Mouse (Mus musculus) heart, adult 11 months (tissue): ENCODE measurements around the gene Thoc5.

Experiments
- DNase-seq: peaks from one replicate; pipeline ENCODE4 v3.0.0; 2022

Gene Thoc5

DNA sequence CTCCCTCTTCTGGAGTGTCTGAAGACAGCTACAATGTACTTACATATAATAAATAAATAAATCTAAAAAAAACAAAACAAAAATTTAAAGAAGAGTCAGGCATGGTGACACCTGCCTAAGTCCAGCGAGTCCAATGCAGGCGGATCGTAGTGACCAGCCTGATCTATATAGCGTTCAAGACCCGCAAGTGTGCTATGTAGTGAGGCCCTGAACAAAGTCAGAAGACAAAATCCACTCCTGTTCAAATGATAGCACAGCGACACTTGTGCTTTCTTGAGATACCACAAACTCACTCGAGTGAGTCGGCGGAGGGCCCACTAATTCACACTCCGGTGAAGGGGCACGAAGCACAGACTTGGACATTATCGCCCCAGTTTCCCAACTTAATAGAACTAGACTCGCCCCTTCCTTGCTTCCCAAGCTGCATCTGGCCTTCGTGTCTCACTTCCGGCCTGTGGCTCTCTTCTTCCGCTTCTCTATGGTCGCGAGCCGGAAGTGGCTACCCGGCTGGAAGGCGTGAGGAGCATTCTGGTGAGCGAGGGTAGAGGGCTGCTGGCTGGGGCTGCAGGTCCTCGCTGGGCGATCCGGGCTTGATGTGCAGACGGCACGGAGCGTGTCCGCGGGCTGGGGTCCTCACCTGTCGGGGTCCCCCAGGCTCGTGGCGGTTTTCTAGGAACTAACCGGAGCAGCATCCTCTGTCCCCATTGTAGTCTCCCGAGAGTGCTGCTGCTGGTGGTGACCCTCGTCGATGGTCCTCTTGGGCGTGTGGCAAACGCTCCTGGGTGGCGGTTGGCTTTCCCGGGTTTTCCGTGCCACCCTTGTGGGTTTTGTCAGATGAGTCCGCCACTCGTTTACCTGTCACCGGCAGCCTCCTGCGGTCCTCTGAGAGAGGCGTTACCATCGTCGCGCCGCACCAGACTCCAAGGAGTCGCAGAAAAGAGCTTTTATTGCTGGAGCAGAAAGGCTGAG is at the start of gene Thoc5:
TSS of gene Thoc5 (plus strand) at position 473 of the 969 bp plus-strand sequence.
- peak; percentile 98 for DNase-seq

DNA sequence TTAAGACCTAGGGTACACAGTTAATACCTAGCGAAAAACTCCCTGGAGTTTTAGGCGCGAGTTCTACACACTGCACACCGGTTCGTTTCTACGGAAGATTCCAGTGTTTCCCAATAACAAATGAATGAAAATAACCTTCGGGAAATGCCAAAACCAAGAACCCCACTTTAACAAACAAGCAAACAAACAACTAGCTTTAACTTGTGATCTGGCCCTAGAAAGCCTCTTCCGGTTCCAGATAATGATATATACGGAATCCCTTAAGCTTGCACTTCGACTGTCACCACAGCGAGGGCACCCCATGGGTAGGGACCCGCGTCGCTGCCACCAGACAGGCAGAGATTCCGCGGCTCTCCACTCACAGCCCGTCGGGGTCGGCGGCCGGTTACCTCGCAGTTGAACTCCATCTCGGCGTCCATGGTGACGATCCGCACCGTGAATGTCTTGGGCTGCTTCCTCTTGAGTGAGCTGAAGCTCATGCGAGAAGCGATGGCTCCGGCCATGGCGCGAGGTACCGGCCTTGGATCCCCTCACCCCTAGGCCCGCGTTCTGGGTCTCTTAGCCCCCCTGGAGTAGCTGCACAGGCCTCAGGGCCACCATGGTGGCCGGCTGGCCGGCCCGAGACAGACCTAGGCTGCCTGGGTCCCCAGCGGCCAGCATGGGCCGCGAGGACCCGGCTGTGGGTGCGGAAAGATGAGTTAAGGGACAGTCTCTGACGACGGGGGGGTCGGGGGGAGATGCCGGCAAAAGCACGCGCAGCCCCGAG is 46.5 kb upstream of the Thoc5 start:
- DNase-seq = no peak

DNA sequence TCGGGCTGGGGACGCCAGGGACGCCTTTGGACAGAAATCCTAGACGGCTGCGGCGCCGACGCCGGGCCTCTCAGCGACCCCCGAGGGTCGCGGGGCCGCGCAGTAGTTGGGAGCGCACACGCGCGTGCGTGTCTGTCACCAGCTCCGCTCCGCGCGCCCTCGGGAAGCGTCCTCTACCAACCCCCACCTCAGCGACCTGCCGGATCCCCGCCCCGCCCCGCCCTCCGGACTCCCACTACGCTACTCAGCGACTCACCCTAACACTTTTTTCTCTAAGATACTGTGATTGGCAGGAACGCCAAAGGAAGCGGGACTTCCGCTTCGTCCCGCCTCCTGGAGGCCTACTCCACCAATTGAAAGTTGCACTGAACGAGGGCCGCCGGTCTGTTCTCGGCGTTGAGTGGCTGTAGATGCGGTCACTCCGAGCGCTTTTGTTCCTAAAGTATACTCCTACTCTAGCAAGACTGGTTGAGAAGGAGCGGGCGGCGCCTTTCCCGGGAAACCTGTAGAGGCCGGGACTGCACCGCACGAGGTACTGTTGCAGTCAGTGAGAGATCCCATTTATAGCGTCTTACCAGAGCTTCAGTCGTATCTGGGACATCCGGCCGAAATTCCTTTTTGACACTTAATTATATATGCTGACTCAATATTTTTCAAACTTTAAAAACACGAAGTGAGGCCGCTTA is 45.7 kb upstream of the Thoc5 start, which contains the start of gene Nf2:
TSS of gene Nf2 (minus strand) at position 279 of the 686 bp plus-strand sequence.
- peak; percentile 100 for DNase-seq

DNA sequence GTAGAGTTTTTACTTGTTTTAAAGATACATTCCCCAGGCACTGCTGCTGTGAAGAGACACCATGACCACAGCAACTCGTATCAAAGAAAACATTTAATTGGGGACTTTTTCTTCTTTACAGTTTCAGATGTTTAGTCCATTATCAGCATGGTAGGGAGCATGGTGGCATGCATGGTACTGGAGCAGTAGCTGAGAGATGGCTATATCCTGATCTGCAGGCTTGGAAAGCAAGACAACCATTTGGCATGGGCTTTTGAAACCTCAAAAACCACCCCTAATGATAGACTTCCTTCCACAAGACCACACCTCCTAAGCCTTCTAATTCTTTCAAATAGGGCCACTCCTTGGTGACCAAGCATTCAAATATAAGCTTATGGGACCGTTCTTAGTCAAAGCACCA is 44.7 kb upstream of the Thoc5 start:
- peak; percentile 64 for DNase-seq

DNA sequence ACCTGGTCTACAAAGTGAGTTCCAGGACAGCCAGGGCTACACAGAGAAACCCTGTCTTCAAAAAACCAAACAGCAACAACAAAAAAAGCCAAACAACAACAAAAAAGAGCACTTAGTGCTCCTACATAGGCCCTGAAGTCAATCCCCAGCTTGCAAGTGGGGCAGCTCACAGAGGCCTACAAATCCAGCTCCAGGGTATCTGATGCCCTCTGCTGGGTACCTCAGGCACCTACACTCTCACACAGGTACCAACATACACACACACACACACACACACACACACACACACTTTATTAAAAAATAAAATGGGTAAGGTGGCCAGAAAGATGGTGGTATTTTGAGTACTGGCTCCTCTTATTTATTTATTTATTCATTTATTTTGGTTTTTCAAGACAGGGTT is 42.1 kb upstream of the Thoc5 start:
- DNase-seq = no peak

DNA sequence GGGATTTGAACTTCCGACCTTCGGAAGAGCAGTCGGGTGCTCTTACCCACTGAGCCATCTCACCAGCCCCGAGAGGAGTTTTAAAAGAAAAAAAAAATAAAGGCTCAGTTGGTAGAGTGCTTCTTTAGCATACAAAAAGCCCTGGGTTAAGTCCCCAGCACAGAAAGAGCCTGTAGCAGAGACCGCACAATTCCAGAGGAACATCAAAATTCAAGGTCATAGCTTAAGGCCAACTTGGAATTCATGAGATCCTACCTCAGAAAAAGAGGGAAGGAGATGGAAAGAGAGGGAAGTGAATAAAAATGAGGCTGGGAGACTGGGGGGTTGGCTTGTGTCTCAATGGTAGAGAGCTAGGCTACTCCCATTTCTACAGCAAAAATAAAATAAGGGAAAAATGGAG is 40.9 kb upstream of the Thoc5 start:
- no peak for DNase-seq

DNA sequence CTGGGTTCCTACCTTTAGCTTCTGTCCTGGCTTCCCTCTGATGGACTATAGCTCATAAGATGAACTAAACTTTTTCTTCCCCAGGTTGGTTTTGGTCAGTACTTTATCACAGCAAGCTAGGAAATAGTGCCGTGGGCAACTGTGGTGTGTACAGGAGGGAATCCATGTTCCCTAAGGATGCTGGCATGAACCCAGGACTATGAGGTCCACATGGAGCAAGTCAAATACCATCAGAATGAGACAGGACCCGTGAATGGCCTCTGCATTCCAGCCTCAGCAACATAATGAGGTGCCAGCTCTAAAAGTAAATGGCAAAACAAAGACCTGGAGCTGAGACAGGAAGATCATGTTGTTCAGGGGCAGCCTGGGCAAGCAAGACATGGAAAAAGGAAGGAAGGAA is 36.7 kb upstream of the Thoc5 start:
- DNase-seq = no peak

DNA sequence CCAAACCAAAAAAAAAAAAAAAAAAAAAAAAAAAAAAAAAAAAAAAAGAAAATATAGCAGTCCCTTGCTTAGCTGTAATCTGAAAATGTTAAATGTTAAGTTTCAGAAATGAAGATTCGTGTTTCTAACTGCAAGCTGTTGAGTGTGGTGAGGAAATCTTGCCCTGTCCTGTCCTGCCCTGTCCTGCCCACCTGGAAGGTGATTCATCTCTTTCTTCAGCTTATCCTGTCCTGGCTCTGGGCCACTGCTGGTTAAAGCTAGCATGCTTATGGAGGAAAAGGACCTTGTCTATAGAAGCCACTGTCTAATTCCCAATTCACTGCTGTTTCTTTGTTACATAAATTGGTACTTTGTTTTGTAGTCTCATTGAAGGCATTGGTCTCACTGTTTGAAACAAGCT is 34.1 kb upstream of the Thoc5 start:
- no peak for DNase-seq

DNA sequence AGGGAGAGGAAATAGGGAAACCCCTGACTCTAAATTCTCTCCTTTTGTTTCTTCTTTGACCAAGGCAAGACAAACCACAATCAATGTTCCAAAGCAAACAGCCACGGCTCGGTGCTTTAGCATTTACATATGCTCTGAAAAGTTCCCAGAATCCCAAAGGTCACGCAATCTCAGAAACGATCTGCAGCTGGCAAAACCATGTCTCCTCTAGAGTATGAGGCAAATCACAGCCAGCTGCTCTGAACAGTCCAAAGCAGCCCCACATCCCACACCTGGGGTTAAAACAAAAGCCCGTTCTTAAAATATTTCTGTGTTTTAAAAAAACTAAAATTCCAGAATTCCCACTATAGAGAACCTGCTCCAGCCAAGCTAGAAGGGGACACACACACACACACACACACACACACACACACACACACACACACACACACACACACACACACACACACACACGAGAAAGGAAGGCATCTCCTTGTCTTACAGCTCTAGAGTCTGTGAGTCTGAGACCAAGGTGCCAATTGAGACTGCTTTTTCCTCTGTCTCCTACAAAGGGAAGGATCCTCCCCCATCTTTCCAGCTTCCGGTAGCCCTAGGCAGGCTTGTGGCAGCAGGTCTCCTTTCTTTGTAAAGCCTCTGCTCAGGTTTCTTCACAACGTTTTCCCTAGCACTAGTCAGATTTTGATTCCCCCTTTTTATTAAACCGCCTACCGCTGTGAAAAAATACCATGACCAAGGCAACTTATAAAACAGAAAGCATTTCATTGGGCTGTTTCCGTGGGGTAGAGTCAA is 33.1 kb upstream of the Thoc5 start:
- no peak for DNase-seq

DNA sequence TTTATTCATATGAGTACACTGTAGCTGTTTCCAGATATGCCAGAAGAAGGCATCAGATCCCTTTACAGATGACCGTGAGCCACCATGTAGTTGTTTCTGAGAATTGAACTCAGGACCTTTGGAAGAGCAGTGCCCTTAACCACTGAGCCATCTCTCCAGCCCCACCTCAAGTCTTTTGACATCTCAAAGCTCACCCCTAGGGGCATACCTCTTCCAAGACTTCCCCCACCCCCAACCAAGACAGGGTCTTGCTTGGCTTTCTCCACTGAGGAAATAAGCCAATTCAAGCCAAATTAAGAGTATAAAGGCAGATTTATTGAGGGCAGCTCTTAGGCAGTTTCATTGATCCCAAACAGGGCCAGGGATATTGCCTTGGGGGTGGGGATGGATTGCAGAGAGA is 32.4 kb upstream of the Thoc5 start:
- DNase-seq = no peak

DNA sequence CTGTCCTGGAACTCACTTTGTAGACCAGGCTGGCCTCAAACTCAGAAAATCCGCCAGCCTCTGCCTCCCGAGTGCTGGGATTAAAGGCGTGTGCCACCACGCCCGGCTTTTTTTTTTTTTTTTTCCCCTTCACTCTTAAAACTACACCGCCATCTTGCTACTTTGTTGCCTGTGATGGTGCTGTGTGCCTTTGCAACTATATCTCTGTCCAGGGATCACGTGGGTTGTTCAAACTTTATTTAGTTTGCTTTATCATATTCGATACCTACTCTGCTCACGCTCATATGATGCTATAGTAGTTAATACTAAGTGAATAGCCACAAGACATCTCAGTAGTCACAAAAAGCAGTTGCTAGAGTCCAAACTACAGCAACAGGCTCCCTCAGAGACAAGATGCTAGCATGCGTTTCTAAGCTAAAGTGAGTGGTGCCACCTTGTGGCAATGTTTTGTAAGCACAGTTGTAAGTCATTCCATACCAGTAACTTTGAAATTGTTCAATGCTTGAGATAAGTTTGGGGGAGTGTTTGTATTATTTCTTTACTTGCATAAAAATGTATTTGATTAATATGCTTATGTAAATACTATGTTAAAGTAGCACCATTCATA is 29.4 kb upstream of the Thoc5 start:
- no peak for DNase-seq

DNA sequence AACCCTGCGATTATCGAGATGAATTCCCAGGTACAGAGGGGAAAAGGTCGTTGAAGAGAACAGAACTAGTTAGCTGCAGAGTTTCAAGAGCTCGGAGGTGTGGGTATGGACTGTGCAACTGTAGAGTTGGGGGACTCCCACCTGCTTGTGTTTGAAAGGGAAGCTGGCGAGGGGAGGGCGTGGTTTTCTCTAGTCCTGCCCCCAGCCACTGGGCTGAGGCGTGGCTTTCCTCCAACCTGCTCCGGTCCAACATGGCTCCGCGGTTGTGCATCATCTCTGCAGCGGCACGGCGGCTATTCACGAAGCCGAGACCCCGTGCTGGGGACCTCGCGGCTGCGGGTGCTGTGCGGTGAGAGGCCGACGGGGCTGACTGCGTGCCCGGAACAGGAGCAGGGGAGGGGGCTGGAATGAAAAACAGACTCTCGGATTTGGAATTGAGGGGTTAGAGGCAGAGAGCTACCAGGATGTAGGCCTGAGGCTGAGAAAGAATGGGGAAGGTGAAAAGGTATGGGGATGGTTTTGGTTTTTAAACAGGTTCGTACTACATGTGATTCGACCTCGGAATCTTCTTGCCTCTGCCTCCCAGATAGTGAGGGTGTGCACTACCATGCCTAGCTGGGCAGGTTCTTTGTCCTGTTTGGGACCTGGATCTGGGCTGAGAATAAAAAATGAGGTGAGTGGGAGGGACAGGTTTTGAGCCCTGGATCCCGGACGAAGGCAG is 21.2 kb upstream of the Thoc5 start, which contains the start of gene Nipsnap1:
TSS of gene Nipsnap1 (plus strand) at position 197 of the 721 bp plus-strand sequence.
- DNase-seq = peak; percentile 95

DNA sequence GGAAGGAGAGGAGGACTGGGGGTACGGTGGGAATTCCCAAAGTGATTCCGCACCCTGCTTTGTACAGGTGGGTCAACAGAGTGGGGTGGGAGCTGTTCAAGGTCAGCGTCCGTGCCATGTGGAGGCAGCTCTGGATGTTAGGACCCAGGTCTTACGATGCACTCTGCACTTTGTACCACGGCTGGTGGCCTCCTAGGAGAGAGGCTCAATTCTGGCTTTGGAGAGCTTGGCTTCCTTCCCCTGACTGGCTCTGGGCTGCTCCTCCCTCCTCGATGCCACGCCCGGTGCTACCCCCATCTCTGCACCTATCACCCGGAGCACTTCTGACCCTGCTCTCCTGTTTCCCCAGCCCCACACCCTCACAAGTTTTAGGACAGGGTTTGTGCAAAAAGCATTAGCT is 20.6 kb upstream of the Thoc5 start:
- DNase-seq = no peak

DNA sequence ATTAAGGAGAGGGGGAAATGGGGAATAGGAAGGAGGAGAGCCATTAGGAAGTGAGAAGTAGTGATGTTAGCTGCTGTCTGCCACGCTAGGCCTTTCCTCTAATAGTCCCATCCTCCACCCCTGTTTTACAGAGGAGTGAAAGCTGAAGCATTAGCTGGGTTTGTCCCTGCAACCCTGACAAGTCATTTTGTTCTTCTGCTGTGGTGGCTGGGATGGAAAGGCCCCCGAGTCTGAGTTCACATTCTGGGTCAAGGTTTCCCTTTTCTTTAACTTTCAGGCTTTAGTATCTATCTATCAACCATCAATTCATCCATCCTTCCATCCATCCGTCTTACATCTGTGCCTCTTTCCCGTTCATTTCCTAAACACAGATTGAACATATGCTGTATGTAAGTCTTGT is 14.0 kb upstream of the Thoc5 start:
- no peak for DNase-seq

DNA sequence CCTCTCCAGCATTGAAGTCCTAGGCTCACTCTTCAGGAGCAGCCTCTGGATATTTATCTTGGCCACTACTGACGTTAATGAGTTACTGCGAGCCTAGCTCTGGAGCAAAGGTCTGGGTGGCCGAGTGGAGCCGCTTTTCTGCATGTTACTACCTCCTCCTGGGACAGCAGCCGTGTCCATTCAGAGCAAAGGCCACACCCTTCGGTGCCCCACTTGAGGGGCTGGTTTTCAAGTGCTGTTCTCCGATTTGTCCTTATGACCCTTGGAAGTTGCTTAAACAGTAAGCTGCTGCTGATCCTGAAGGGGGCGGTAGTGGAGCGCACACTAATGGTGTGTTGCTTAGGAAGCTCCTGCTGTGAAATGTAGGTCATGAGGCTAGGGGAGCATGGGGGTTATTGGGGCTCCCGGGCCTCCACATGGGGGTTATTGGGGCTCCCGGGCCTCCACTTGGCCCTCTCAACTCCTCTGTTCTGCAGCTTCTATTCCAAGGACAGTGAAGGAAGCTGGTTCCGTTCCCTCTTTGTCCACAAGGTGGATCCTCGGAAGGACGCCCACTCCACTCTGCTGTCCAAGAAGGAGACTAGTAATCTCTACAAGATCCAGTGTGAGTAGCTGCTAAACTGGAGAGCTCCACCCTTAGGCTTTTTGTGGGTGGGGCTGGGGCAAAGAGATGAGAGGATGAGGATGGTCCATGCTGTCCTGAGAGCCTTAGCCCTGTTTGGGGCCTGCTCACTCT is 12.1 kb upstream of the Thoc5 start:
- DNase-seq = peak; percentile 90

DNA sequence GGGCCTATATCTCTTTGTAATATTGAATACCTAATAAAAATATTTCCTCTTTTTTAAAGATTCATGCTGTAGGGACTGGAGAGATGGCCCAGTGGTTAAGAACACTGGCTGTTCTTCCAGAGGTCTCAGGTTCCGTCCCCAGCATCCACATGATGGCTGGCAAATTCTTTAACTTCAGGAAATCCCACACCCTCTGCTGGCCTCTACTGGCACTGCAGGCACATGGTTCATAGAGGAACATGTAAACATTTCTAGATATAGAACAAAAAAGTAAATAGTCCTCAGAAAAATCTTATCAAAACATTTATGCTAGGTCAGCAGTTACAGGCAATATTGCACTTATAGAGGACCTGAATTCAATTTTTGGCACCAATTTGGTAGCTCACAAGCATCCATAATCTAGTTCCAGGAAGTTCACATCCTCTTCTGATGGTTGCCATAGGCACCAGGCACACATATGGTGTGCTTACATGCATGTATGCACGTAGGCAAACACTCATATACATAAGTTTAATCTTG is 9.7 kb upstream of the Thoc5 start:
- DNase-seq = no peak

DNA sequence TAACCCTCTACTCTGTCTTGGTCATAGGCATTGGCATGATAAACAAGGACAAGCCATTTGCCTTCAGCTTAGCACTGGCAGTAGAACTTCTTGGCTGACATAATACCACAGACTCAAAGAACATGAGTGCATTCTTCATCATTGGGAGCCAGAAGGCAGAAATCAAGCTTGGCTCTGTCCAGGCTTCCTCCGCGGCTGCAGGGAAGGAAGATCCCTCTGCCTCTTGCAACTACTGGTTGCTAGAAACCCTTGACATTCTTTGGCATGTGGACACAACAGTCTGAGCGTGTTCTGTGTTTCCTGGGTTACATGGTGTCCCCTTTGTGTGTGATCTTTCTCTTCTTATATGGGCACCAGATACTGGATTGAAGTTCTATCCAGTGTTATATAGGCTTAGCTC is 8.1 kb upstream of the Thoc5 start:
- no peak for DNase-seq

DNA sequence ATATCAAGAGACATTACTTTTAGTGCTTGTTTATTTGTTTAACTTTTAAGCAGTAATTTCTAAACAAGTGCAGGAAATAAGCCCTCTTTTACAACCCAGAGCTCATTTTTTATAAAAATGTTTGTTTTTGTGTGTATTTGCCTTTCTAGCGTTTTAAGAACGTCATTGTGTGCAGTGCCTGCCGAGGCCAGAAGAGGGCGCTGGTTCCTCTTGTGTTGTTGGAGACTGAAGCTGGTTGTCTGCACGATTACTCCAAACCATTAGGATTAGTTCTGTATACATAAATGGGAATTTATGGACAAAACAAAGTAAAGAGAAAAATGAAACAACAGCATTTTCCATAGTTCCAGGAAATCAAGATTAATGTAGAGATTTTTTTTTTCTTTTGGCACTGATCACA is 5.3 kb downstream of the Thoc5 start:
- DNase-seq = no peak

DNA sequence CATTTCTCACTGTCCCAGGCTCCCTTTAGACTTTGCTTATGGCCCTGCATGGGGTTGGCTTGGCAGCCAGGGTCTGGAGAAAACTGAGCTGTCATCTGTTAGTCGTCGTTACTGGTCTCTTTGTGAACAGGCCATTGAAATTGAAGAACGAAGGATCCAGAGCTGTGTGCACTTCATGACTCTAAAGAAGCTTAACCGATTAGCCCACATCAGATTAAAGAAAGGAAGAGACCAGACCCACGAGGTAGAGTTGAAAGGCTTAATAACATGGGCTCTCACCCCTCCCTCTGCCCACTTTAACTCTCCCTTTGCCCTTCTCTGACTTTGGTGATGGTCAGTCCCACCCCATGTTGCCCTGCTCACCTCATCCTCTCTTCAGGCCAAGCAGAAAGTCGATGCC is 6.8 kb downstream of the Thoc5 start:
- DNase-seq = no peak

DNA sequence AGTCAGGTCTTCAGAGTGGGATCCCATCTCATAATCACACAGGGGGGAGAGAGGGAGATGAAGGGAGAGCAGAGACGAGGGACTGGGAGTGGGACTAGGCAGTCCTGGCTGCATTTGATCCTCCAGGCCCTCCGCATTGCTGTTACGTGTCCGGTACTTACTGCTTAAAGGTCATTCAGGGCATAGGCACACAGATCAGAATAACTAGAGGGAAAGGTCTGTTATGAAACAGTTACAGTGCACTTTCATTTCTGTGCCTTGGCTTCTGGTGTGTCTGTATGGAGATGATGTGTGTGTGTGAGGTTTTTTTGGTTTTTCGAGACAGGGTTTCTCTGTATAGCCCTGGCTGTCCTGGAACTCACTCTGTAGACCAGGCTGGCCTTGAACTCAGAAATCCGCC is 11.1 kb downstream of the Thoc5 start:
- no peak for DNase-seq
